Mouse (Mus musculus) granulocyte monocyte progenitor cell, adult 5-6 weeks (primary cell): Measurements from ENCODE around the gene F11r. TPM values are rescaled to one million over a fixed set of nuclear protein-coding genes. Genes with fewer than 3 reads are reported as not detected.
A peak's percentile ranks its signal among the peaks of the same experiment; 100 is the strongest.
"Not testable (repeated sequence)": the region's sequence is repeated elsewhere in the genome, so short reads cannot be mapped to it uniquely, and the experiment has no call there.

Experiments
- ATAC-seq: replicated peaks from 2 replicates; pipeline ENCODE4 v1.8.0; 2016; ENCODE audit warnings: mild to moderate bottlenecking, moderate TSS enrichment, inconsistent platforms; ENCODE audit not compliant: poor library complexity, severe bottlenecking
- total RNA-seq, 2 experiments: library from RNA; stranded (forward) in 1 of 2; stranded (reverse) in 1 of 2; fragments of 200-712, 200-1000 nt in 1 of 2; fragments of >200 nt in 1 of 2; fragmentation: Nextera tagmentation in 1 of 2; gene quantifications; 2 replicates each; pipeline ENCODE4 v1.2.3; 2014 to 2017

F11r gene
- total RNA-seq, 2 experiments from 2014 or later = not detected

GRCm38 (mm10) chr1:171469678-171470077 lies 32.3 kb downstream of the F11r start:
- no peak for ATAC-seq

DNA sequence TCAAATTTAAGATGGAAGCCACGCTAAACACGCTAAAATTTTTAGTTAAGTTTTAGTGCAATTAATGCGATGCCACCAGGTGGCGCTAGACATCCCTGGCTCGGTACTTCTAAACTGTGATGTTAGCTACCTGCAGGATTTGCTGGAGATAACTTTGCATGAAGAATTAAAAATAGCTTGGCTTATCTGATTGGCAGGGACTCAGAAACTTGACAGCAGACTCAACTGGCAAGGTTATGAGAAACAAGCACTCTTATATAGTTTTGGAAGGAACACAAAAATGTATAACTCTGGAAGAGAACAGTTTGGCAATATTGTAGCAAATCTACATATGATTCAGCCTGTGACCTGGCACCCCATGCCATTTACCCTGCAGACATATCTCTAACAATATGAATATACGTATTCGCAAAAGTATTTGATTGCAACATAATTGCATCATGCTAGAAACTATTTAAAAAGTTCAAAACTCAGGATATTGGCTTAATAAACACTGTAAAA lies 33.1 kb downstream of the F11r start:
- ATAC-seq = peak; percentile 41

DNA sequence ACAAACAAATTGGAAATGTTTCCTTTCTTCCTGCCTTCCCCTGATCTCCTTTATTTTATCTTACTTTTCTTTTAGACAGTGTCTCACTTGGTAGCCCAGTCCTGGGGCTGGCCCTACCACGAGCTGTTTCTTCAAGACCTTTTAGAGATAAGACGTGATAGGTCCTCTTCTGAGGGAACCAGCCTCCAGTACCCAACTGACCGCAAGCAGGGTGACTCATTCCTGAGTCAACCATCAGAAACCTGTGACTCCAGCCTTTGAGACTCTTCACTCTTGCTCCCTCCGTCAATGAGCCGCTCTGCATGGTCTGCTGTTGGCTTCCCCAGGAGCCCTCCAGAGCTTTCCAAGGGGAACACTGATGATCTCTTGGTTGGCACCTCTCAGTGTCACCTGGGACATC lies 33.6 kb downstream of the F11r start:
- ATAC-seq = peak; percentile 72

DNA sequence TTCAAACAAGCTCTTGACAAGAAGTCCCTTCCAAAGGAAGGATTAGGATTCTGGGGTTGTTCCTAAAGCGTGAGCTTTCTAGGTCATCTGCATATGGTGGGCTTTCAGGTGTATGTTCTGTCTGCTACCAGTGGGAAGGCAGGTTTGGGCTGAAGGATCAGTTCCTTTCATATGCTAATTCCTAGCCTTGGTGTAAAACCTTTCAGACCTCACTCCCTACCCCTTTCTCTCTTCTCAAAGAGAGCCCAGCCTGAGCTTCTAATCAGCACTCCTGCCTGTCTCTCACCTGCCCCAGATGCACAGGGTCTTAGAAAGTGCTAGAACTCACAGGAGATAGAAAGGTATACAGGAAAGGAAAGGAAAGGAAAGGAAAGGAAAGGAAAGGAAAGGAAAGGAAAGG lies 34.1 kb downstream of the F11r start:
- no peak for ATAC-seq

DNA sequence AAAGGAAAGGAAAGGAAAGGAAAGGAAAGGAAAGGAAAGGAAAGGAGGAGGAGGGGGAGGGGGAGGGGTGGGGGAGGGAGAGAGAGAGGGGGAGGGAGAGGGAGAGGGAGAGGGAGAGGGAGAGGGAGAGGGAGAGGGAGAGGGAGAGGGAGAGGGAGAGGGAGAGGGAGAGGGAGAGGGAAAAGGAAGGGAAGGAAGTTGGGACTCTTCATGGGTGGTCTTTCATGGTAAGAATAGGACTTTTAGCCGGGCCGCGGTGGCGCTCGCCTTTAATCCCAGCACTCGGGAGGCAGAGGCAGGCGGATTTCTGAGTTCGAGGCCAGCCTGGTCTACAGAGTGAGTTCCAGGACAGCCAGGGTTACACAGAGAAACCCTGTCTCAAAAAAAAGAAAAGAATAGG lies 34.6 kb downstream of the F11r start:
- not testable (repeated sequence) for ATAC-seq

DNA sequence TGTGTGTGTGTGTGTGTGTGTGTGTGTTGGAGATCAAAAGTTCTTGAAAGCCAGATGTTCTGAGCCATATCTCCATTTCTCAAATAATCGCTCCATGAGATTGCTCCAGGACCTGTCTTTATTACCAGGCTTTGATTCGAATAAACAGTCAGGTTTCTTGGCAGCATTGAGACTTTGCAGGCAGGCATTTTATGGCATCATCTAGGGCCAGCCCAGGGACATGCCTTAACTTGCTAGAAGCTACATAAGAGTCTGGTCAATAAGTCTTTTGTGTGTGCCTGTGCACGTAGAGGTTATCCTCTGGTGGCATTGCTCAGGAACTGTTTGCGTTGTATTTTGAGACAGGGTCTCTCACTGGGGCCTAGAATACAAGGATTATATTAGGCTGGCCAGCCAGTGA lies 36.2 kb downstream of the F11r start:
- no peak for ATAC-seq

DNA sequence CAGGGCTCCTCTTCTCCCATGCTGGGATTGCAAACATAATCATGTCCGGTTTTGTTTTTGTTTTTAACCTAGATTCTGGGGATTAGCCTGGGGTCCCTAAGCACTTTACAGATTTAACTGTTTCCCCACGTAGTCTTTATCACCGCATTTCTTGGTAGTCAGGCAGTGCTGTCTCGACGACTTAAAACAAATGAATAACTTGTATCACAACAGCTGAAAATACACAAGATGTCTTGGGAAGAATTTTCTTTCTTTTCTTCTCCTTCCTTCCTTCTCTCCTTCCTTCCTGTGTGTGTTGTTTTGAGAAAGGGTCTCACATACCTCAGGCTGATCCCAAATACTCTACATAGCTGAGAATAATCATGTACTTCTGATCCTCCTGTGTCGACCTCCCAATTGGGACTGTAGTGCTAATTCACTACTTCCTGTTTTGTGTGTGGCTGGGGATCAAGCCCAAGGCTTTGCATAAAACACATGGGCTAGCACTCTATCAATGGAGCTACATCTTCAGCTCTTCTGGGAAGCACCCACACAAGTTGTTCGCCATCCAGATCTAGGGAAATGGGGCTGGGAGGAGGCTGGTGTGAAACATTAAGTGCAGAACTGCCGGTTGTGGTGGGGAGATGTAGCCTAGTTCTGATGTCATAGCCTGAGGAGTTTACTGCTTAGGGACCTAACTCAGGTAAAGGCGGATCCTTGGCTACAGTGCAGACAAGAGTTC lies 36.7 kb downstream of the F11r start:
- peak; percentile 29; the same call in 1 of the 2 replicates for ATAC-seq

- ATAC-seq = no peak
Measured at GRCm38 (mm10) chr1:171477123-171477522, 39.8 kb downstream of the F11r start.

GRCm38 (mm10) chr1:171477758-171478545 lies 40.6 kb downstream of the F11r start:
- ATAC-seq = peak; percentile 66

DNA sequence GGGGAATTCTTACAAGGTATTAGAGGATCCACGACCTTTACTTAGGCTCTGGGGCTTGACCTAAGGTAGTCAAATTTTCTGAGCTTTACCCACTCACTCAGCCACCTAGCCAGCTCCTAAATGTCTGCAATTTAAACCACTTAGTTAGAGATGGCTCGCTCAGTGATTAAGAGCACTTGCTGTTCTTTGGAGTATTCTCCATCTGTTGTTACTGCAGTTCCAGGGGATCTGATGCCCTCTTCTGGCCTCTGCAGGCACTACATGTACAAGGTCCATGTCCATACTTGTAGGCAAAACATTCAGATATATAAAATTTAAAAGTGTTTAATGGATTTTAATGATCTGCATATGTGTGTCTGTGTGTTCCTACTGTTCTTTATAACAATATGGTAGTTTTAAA lies 41.6 kb downstream of the F11r start:
- peak; percentile 74 for ATAC-seq

DNA sequence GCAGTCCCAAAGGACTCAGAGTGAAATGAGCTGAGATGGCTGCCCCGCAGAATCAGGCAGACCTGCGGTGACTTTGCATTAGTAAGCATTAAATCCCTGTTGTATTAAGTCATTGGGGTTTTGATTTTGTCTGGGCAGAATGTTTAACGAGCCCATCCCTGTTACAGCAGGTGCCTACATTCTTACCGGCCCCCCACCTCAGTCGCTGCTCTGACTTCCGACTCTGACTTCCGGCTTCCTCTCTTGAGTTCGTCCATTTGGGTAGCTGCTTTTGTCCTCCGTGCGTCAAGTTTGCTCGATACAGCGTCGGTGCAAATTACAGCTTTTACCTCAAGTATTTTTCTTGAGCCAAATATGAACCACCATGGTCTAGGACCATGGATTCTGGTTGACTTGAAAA lies 56.9 kb downstream of the F11r start:
- ATAC-seq = no peak

DNA sequence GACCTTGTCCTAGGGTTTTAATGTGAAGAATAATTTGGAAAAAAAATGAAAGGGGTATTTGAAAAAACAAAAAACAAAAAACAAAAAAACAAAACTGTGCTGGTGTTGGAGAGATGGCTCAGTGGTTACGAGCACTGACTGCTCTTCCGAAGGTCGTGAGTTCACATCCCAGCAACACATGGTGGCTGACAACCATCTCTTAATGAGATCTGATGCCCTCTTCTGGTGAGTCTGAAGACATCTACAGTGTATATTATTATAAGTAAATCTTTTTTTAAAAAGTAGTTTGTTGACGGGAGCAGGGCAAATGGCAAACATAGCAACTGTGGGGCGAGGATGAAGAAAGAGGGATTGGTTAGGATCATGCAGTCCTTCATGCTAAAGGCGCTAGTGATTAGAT lies 58.0 kb downstream of the F11r start:
- ATAC-seq = no peak

DNA sequence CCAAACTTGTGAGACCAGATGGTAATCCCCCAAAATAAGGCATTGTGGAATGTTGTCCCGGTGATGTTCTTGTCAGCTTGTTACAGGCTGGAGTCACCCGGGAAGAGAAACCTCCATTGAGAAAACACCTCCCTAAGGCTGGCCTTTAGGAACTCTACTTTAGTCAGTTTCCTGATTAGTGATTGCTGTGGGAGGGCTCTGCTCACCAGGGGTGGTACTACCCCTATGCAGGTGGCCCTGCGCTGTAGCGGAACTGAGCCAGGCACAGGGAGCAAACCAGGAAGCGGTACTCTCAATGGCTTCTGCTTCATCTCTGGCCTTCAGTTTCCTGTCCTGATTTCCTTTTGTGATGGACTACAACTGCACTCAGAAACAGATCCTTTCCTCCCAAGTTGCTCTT lies 62.5 kb downstream of the F11r start:
- ATAC-seq = no peak

- no peak for ATAC-seq
Measured at GRCm38 (mm10) chr1:171501016-171501610, 63.8 kb downstream of the F11r start.

DNA sequence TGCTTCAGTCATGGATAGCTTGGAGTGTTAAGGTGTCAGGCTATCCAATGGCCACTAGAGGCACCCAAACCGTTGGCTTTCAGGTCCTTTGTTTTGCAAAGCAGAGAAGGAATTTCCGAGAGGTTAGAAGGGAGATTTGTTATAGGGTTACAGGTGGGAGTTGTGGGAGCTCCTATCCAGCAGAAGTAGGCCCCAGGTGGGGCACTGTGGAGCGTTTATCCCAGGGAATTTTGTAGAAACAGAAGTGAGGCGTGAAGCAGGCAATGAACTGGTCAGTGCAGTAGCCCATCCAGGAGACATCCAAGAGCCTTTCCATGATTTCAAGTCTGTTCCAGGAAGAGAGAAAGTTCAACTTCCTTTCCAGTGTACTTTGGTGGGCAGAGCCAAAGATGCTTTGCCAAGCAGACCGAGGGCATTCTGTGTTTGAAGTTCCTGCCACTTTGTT lies 64.3 kb downstream of the F11r start:
- peak; percentile 9 for ATAC-seq

DNA sequence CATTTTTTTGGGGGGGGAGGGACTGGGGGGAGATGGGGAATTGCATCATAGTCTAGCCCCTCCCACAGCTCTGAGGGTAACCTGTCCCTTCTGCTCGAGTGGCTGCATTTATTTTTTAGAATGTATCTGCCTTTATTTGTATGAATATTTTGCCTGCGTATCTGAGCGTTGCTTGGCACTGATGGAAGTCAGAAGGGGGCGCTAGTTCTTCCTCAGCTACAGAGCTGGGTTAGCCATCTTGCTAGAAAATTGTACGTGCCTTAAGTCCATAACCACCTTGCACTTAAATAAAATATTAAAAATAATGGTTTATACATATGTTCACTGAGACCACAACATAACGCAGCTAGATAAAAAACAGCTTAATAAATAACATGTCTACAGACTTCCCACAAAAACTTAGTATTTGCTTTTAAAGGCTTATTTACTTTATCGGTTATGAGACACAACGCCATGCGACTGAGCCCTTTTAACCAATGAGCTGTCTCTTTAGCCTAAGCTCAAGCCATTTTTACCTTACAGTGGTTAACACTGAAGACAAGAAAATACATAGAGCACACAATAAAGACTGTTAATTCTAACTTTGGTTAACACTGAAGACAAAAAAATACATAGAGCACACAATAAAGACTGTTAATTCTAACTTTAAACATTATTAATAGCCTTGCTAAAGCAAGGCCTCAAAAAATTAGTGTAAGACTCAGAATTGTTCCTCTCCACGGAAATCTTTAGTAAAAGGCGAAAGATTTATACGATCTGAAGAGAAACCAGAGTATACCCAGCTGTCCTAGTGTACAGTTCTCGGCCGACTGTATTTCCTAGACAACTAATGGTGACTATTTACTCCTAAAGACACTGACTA lies 65.3 kb downstream of the F11r start:
- peak; percentile 49 for ATAC-seq

- peak; percentile 59 for ATAC-seq
Measured at GRCm38 (mm10) chr1:171503250-171503591, 65.9 kb downstream of the F11r start, which contains the start of gene Alyref2. Gene Alyref2 (plus strand): TSS chr1:171503478.

- peak; percentile 33 for ATAC-seq
Measured at GRCm38 (mm10) chr1:171503592-171504291, 66.4 kb downstream of the F11r start.

DNA sequence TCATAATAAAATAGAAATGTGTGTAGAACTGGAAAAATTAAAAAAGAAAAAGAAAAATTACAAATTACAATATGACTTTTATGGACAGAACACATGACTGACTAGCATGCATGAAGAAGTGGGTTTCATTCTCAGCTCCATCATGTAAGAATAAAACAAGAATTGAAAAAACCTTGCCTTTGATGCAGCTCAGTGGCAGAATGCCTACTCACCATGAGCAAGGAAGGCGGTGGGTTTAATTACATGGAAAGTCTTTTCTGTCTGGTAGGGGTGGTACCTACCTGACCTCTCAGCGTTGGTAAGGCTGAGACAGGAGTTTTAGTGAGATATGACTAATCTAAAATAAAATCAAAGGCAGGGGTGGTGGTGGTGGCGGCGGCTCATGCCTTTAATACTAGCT lies 67.3 kb downstream of the F11r start:
- ATAC-seq = no peak

DNA sequence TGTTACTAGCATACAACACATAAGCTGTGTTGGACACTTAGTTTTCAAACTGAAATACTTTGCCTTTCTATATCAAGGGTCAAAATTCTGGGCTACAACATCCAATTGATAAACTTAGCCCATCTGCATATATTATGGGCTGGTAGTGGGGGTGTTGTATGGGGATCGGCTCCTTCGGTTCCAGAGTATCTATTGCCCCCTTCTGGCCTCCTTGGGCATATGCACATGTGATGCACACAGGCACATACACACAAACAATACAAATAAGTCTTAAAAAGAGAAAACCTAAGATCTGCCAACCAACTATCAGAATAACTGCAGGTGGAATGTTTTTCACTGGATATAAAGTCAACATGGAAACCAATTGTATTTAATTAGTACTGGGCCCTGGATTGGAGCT lies 75.9 kb downstream of the F11r start:
- ATAC-seq = no peak; the same call in 1 of the 2 replicates
